Mouse (Mus musculus) left cerebral cortex, adult 18-20 months (tissue): Measurements from ENCODE around the gene Ispd. TPM values are rescaled to one million over a fixed set of nuclear protein-coding genes. Genes with fewer than 3 reads are reported as not detected.

Experiments
- DNase-seq, 2 experiments: peaks; one replicate each; pipeline ENCODE4 v3.0.0; 2021 to 2022; ENCODE audit warnings: low spot score in 2 of 2, mixed read lengths in 1 of 2
- long read RNA-seq, 2 experiments: library from polyadenylated mRNA; stranded (forward); transcript quantifications; one replicate each; pipeline ENCODE4 v2.0.0; 2021
- total RNA-seq, 2 experiments: library from RNA; stranded (reverse); gene quantifications; 2 replicates each; pipeline ENCODE4 v1.2.3; 2021

Ispd gene
- 10 to 100 TPM; 11.4 to 12.6 TPM for total RNA-seq
- long read RNA-seq, experiment 1, transcript Ispd-201 (10 exons, 2,690 nt), result major isoform, 6 of 8 reads
- long read RNA-seq, experiment 1, partial matches to known transcripts, result 0 of 8 reads
- long read RNA-seq, experiment 1, other reads (novel, unspliced or antisense), result 1 of 8 reads
- long read RNA-seq, experiment 2, transcript Ispd-201 (10 exons, 2,690 nt), result major isoform, 7 of 9 reads
- long read RNA-seq, experiment 2, partial matches to known transcripts, result 0 of 9 reads
- long read RNA-seq, experiment 2, other reads (novel, unspliced or antisense), result 1 of 9 reads

- peak; percentile 81 to 85 for DNase-seq
Measured at GRCm38 (mm10) chr12:36381441-36382340, at the start of gene Ispd, which contains the start of gene D630036H23Rik. TSS of gene Ispd (plus strand) at chr12:36381450. TSS of gene D630036H23Rik (minus strand) at chr12:36382181.

GRCm38 (mm10) chr12:36332676-36333075 lies 48.6 kb upstream of the Ispd start:
- no peak for DNase-seq

GRCm38 (mm10) chr12:36333837-36334281 lies 47.4 kb upstream of the Ispd start:
- peak in 1 of 2 experiments; percentile 15 for DNase-seq

- DNase-seq, result no peak
Measured at GRCm38 (mm10) chr12:36344131-36344530, 37.1 kb upstream of the Ispd start.

DNA sequence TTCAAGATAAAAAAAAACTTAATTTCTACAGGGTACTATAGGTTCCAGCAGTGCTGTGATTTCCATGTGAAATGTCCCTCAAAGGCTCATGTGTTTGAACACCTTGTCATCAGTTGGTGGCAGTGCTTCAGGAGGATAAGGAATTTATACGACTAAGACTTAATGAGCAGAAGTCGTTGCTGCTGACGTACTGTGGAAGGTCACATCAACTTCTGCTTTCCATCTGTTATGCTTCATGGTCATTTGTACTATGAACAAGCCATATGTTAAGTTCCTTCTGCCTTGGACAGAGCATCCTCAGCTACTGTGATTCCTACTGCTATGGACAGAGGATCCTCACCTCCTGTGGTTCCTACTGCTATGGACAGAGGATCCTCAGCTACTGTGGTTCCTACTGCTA lies 21.2 kb upstream of the Ispd start:
- DNase-seq, result no peak

- DNase-seq, result no peak
Measured at GRCm38 (mm10) chr12:36360693-36361092, 20.6 kb upstream of the Ispd start.

- no peak for DNase-seq
Measured at GRCm38 (mm10) chr12:36364013-36364412, 17.2 kb upstream of the Ispd start.

DNA sequence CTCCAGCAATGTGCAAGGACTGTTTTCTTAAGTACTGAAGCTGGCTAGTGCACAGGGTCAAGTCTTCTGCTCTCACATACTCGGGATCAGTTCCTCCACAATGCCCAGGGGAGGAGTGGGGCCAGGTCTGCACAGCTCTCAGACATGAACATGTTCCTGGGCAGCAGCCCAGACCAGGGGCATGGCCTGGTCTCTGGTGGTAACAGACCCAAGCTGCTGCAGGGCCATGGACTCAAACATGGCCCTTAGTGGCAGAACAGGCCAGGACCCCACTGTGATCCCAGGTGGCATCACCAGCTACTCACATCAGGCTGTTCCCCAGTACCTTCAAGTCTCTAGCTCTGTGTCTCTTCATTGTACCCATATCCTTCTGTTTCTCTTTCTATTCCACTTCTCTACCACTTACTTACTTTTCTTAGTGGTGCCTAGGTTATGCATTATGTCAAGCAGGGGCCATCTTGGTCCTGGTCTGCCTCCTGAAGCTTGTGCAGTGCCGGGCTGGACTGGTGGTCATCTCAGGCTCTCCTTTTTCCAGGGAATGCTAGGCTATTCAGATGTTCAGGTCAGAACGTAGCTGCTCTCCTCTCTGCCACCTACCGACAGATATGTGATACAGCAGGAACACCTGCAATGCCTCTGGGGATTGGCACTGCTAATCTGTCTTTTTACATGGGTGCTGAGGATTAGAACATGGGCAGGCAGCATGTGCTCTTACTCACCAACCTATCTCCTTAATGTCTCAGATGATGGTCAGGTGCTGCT lies 7.8 kb upstream of the Ispd start:
- DNase-seq, result no peak

DNA sequence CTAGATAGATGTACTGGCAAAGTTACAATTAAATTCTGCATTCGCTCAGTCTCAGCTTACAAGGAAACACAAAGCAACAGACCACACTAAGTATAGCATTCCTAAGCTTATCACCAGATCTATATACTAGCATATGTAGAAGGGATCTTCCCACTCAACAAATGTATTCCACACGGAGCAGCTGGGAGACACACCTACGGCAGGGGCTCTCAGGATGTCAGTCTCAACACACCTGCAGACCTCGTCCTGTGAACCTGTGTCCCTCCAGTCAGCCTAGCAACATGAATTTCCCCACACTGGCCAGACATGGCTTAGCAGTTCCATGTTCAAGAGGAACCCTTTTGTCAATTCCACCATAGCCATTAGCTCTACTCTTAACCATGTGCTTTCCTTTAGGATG lies 4.9 kb upstream of the Ispd start:
- peak in 1 of 2 experiments; percentile 13 for DNase-seq

GRCm38 (mm10) chr12:36380254-36380653 lies 996 bp upstream of the Ispd start:
- DNase-seq, result no peak

GRCm38 (mm10) chr12:36380806-36381205 lies 444 bp upstream of the Ispd start:
- no peak for DNase-seq

DNA sequence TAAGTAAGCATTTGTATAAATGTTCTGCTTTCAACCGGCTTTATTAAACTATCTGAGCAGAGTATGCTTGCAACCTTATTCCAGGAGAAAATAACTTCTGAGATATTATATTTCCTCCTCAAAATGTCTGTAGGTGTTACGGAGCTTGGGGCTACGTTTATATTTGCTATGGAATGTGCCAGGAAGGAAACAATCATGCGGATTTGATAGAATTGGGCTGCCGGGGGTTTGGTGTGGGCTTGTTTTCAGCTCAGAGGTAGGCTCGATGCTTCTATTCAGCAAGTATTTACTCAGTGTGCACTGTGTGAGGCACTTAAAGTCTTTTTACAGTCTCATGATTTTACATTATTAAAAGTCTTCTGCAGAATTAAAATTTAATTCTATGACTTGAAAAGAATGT lies 4.1 kb downstream of the Ispd start:
- no peak for DNase-seq

- no peak for DNase-seq
Measured at GRCm38 (mm10) chr12:36386991-36387390, 5.7 kb downstream of the Ispd start.

DNA sequence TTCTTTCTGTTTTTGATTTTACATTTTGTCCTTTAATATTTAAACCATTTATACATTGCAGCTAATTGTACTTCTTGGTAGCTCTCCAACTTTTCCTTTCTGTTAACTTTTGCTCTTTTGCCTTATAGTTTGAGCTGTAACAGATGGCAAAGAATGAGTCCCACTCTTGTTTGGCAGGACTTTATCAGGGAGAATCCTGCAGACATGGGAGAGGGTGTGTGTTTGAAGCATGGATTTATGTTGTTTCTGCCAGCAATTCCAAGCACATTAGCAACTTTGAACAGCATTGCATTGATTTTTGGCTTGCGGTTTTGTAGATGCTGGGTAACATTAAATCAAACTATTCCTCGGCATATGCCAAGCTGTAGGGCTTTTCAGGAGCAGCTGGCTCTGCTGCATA lies 13.9 kb downstream of the Ispd start:
- DNase-seq, result no peak

GRCm38 (mm10) chr12:36423677-36424076 lies 42.4 kb downstream of the Ispd start:
- DNase-seq, result no peak

GRCm38 (mm10) chr12:36425258-36425657 lies 44.0 kb downstream of the Ispd start:
- no peak for DNase-seq

DNA sequence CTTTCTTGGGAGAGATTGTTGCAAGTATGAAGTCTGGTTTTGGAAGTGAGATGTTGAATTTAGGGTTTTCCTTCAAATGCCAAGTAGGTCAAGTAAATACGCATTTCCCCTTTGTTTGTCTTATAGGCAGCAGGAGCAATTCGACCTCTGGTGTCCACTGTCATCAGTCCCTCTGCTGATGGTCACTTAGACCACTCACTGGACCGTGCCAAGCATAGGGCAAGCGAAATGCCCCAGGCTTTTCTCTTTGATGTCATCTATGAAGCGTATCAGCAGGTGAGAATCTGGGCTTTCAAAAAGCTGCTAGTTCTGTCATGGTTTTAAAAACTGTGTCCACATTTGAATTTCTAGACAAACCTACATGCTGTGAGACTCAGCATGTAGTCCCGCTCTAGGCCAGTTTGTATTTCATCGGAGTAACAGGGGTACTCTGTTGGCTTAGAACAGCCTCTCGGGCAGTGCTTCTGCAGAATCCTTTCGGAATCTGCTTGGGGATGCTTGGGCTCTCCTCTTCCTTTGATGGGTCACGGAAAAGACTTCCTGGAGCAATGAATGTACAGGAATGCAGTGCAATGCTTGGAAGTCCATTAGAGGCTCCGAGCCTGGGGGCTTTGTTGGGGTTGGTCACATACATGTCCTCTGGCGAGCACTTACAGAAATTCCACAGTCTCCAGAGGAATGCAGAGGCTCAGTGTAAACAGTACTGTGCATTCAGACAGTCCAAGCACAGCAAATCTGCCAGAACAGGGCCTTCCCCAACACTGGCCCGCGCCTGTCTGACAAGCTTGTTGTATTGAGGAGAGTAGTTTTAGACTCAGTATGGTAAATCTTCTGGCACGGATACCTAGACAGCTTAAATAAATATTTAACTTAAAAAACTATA lies 45.2 kb downstream of the Ispd start:
- DNase-seq, result no peak

GRCm38 (mm10) chr12:36436956-36437355 lies 55.7 kb downstream of the Ispd start:
- DNase-seq, result no peak

DNA sequence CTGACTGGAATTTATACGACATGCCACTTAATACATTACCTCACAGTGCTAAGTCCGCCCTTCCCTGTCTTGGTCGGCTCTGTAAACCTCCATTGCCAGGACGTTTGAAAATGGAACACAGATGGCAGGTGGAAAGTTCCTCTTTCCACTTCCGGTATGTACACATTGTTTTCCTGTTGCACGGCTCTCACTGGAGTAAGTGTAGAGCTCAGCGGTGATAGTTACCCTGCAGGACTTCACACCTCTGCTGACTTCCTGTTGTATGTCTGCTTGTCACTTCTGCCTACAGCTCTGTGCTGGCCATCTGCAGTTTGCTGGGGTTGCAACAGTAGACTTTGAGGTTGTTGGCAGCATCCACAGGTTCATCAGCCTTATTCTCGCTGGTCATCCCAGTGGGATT lies 58.1 kb downstream of the Ispd start:
- DNase-seq, result no peak

DNA sequence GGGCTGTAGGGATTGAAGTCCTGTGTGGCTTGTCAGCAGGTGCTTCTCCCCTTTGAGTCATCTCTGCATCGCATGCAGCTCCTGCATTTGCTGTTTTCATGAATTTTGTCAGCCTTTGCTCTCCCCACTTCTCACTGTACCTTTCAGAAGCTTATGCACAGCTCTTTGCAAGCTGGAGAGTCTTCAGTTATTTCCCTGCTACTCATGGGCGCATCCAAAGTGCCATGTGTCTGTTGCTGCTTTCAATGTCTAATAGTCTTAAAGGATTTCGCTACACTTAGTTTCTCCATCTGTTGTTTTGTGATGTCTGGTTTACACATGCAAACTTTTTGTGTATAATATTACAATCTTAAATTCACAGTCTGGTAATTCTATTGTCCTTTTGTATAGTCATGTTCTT lies 74.8 kb downstream of the Ispd start:
- DNase-seq, result no peak
